Mouse (Mus musculus) midbrain, embryonic 14.5 days (tissue): ENCODE data around the gene H13. TPM values are rescaled to one million over a fixed set of nuclear protein-coding genes. Genes with fewer than 3 reads are reported as not detected.

Source experiments
- ATAC-seq: fragments of 200-750 bp; cut with Nextera tagmentation; 2 replicates; pipeline ENCODE4 v1.8.0; 2017; ENCODE audit warnings: moderate number of reproducible peaks, moderate library complexity; ENCODE audit not compliant: low FRiP score, low TSS enrichment
- DNase-seq: peaks from one replicate; pipeline ENCODE4 v3.0.0-alpha.2; 2015
- H3K27ac ChIP-seq: fragments of 300-500 bp; sonication (generic); replicated peaks from 2 replicates; pipeline ENCODE4 v1.5.1; 2014; ENCODE audit warnings: mild to moderate bottlenecking, low read depth, low read length, moderate library complexity
- H3K27me3 ChIP-seq: fragments of 300-500 bp; sonication (generic); 2 replicates; pipeline ENCODE4 v1.6.1; 2014; ENCODE audit warnings: low read length, control low read depth, mixed read lengths; ENCODE audit not compliant: control insufficient read depth, insufficient read depth
- H3K36me3 ChIP-seq: fragments of 300-500 bp; sonication (generic); 2 replicates; pipeline ENCODE4 v1.6.1; 2014; ENCODE audit warnings: low read length, control low read depth; ENCODE audit not compliant: control insufficient read depth, insufficient read depth
- H3K4me1 ChIP-seq: fragments of 300-500 bp; sonication (generic); 2 replicates; pipeline ENCODE4 v1.6.1; 2014; ENCODE audit warnings: mild to moderate bottlenecking, antibody characterized with exemption, low read length, control low read depth; ENCODE audit not compliant: control insufficient read depth, insufficient read depth
- H3K4me2 ChIP-seq: fragments of 300-500 bp; sonication (generic); 2 replicates; pipeline ENCODE4 v1.6.1; 2014; ENCODE audit warnings: mild to moderate bottlenecking, low read length, moderate library complexity
- H3K4me3 ChIP-seq: fragments of 300-500 bp; sonication (generic); replicated peaks from 2 replicates; pipeline ENCODE4 v1.5.1; 2014; ENCODE audit warnings: low read depth, low read length
- H3K9ac ChIP-seq: fragments of 300-500 bp; sonication (generic); replicated peaks from 2 replicates; pipeline ENCODE4 v1.6.1; 2014; ENCODE audit warnings: mild to moderate bottlenecking, low read length, moderate library complexity
- H3K9me3 ChIP-seq: fragments of 300-500 bp; sonication (generic); 2 replicates; pipeline ENCODE4 v1.6.1; 2016; ENCODE audit warnings: low read length, control low read depth, mixed read lengths; ENCODE audit not compliant: control insufficient read depth
- WGBS: fragments of 180-500 bp; shearing (Covaris S2); extraction: QIAGEN DNeasy Blood & Tissue Kit; methylation state at CpG from one replicate; pipeline ENCODE4 v1.1.7; 2014; 5-methylcytosine and 5-hydroxymethylcytosine counted together
- polyA plus RNA-seq: library from polyadenylated mRNA; unstranded; fragments of >200 nt; fragmentation: Nextera tagmentation; extraction: Ambion mirVana; gene quantifications from 2 replicates; pipeline ENCODE4 v1.2.1, GENCODE M21; 2014

Gene H13
- polyA plus RNA-seq, 1 experiment from 2014 or later = 177 TPM

DNA sequence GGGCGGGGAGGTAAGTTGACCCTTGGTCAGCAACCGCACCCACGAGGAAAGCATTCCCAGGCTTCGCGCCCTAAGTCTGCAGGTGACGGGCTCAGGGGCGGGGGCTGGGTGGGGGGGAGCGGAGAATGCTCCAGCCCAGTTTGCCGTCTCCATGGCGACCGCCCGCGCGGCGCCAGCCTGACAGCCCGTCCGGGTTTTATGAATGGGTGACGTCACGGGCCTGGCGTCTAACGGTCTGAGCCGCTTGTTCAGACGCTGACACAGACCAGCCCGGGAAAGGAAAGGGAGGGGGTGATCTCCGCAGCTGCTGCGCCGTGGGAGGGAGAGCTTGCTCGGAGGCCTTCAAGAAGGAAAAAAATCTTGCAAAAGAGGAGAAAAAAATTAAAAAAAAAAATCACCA is 65.7 kb downstream of the H13 start:
- no peak overlapping the region; the same call in 1 of the 2 replicates for H3K9ac ChIP-seq
- no peaks in the 10 kb centered on the region for H3K27me3 ChIP-seq
- H3K4me1 ChIP-seq = peaks cover 34% of the 10 kb centered on the region
- H3K36me3 ChIP-seq = no peaks in the 10 kb centered on the region
- peak overlapping the region; percentile 69 for H3K27ac ChIP-seq
- no peaks in the 10 kb centered on the region for H3K9me3 ChIP-seq
- ATAC-seq (peak; percentile 92), DNase-seq (peak; percentile 97)
- H3K4me3 ChIP-seq = peak overlapping the region; percentile 45
- H3K4me2 ChIP-seq = peak overlapping the region; percentile 90
- under 1% methylated on average over 28 of the region's 28 CpGs for WGBS

DNA sequence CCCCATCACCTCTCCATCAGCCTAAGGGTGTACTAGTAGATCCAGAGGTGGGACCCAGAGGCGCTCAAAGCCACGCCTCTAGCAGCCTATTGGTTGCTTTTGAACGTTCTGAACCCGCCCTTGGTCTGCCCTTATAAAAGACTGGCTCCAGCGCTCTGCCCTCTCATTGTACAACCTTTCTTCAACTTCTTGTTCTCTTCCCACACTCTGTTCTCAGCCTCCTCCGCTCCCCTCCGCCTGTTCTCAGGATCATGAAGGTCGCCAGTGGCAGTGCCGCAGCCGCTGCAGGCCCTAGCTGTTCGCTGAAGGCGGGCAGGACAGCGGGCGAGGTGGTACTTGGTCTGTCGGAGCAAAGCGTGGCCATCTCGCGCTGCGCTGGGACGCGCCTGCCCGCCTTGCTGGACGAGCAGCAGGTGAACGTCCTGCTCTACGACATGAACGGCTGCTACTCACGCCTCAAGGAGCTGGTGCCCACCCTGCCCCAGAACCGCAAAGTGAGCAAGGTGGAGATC is 66.9 kb downstream of the H13 start, which contains the start of gene Id1:
Gene Id1 (plus strand): TSS at position 162 of the 512 bp plus-strand sequence.
- under 1% methylated on average over 28 of the region's 28 CpGs for WGBS
- Histone ChIP-seq H3K4me2 (peak within 1 kb of the TSS; percentile 90), H3K4me1 (peaks cover 35% of the 10 kb centered on the region), H3K27ac (peak within 1 kb of the TSS; percentile 69), H3K9ac (peak within 1 kb of the TSS; percentile 52), H3K27me3 (no peaks in the 10 kb centered on the region), H3K9me3 (no peaks in the 10 kb centered on the region), H3K4me3 (peak within 1 kb of the TSS; percentile 45), H3K36me3 (no peaks in the 10 kb centered on the region)
- peak; percentile 85 for DNase-seq
- ATAC-seq = peak; percentile 56; the same call in 1 of the 2 replicates

GRCm38 (mm10) chr2:152736748-152737147 is 67.5 kb downstream of the H13 start:
- Histone ChIP-seq H3K9ac (peak overlapping the region; percentile 52), H3K4me2 (peak overlapping the region; percentile 90), H3K9me3 (no peaks in the 10 kb centered on the region), H3K27ac (peak overlapping the region; percentile 27), H3K4me1 (peaks cover 40% of the 10 kb centered on the region), H3K27me3 (no peaks in the 10 kb centered on the region), H3K36me3 (no peaks in the 10 kb centered on the region), H3K4me3 (peak overlapping the region; percentile 45)
- ATAC-seq (no peak), DNase-seq (peak; percentile 69)
- WGBS = under 1% methylated on average over 22 of the region's 22 CpGs

GRCm38 (mm10) chr2:152737306-152738221 is 68.3 kb downstream of the H13 start:
- WGBS = 9% methylated on average over 10 of the region's 10 CpGs
- H3K27ac ChIP-seq = peak overlapping the region; percentile 49
- DNase-seq (no peak), ATAC-seq (no peak)
- H3K9ac ChIP-seq = peak overlapping the region; percentile 52; the same call in 1 of the 2 replicates
- no peaks in the 10 kb centered on the region for H3K27me3 ChIP-seq
- H3K4me1 ChIP-seq = peaks cover 40% of the 10 kb centered on the region
- H3K4me2 ChIP-seq = peak overlapping the region; percentile 90
- peak overlapping the region; percentile 45 for H3K4me3 ChIP-seq
- H3K36me3 ChIP-seq = no peaks in the 10 kb centered on the region
- no peaks in the 10 kb centered on the region for H3K9me3 ChIP-seq

GRCm38 (mm10) chr2:152738341-152738740 is 69.1 kb downstream of the H13 start:
- no peak for ATAC-seq
- Histone ChIP-seq H3K9ac (peak overlapping the region; percentile 34; the same call in 1 of the 2 replicates), H3K4me1 (peaks cover 40% of the 10 kb centered on the region), H3K36me3 (no peaks in the 10 kb centered on the region), H3K27me3 (no peaks in the 10 kb centered on the region), H3K27ac (peak overlapping the region; percentile 49), H3K4me2 (peak overlapping the region; percentile 90), H3K4me3 (peak overlapping the region; percentile 45), H3K9me3 (no peaks in the 10 kb centered on the region)
- WGBS = 55% methylated on average over 2 of the region's 2 CpGs
- no peak for DNase-seq

GRCm38 (mm10) chr2:152739031-152739841 is 70.0 kb downstream of the H13 start:
- peak; percentile 13; the same call in 1 of the 2 replicates for ATAC-seq
- Histone ChIP-seq H3K36me3 (no peaks in the 10 kb centered on the region), H3K9me3 (no peaks in the 10 kb centered on the region), H3K27ac (peak overlapping the region; percentile 55; the same call in 1 of the 2 replicates), H3K4me2 (peak overlapping the region; percentile 90), H3K9ac (peak overlapping the region; percentile 64), H3K27me3 (no peaks in the 10 kb centered on the region), H3K4me3 (peak overlapping the region; percentile 38), H3K4me1 (peaks cover 40% of the 10 kb centered on the region)
- under 1% methylated on average over 36 of the region's 36 CpGs for WGBS
- DNase-seq = peak; percentile 70

DNA sequence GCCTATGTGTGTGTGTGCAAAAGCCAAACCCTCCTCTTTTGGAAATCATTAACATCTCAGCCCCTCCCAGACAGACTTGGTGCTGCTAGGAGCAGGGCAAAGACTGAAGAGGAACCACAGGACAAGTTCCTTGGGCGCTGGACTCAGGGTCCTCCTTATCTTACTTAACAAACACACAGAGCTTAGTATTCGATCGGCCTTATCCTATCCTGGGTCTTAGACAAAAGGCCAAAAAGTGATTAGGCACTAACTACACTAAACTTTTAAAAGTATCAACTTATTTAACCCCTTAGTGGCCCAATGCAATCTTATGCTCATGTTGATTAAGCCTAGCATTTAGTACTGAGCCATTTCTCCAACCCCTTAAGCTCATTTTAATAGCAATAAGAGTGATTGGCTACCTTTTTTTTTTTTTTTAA is 70.6 kb downstream of the H13 start:
- 24% methylated on average over 3 of the region's 3 CpGs for WGBS
- Histone ChIP-seq H3K9me3 (no peaks in the 10 kb centered on the region), H3K4me2 (peak overlapping the region; percentile 90), H3K27me3 (no peaks in the 10 kb centered on the region), H3K36me3 (no peaks in the 10 kb centered on the region), H3K4me1 (peaks cover 36% of the 10 kb centered on the region), H3K4me3 (no peak overlapping the region), H3K27ac (peak overlapping the region; percentile 55; the same call in 1 of the 2 replicates), H3K9ac (no peak overlapping the region)
- no peak for ATAC-seq
- DNase-seq = no peak

DNA sequence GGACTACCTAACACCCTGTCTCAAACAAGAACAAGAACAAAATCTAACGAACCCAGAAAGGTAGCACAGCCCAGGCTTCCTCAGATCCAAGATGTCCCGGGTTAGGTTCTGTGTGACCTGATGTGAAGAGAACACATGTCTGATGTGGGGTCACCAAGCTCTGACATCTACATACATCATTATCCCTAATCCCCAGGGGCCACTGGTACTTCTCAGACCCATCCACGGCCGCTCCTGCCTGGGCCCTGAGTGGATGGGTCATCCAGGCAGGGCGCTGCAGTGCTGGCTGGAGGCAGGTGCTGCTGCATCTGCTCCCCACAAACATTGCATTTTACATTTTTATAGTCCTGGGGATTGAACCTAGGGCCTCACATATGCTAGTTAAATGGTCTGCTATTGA is 71.2 kb downstream of the H13 start:
- Histone ChIP-seq H3K27ac (no peak overlapping the region), H3K9me3 (no peaks in the 10 kb centered on the region), H3K27me3 (no peaks in the 10 kb centered on the region), H3K4me2 (no peak overlapping the region), H3K36me3 (no peaks in the 10 kb centered on the region), H3K4me1 (peaks cover 33% of the 10 kb centered on the region), H3K4me3 (no peak overlapping the region), H3K9ac (no peak overlapping the region)
- DNase-seq = no peak
- 59% methylated on average over 5 of the region's 5 CpGs for WGBS
- ATAC-seq = no peak
